Mouse (Mus musculus) cortical plate, adult 2 months (tissue): ENCODE results near the gene Ripk4. TPM values are rescaled to one million over a fixed set of nuclear protein-coding genes. Genes with fewer than 3 reads are reported as not detected.

ENCODE experiments used
- H3K27ac ChIP-seq: fragments of 200-500 bp; 2 replicates; pipeline ENCODE4 v1.5.1; 2012; ENCODE audit warnings: low read length, control low read depth, inconsistent platforms; ENCODE audit not compliant: insufficient read depth
- H3K4me1 ChIP-seq: fragments of 200-500 bp; 2 replicates; pipeline ENCODE4 v1.6.1; 2011; ENCODE audit warnings: low read length; ENCODE audit not compliant: control insufficient read depth, insufficient read depth
- H3K4me3 ChIP-seq: fragments of 200-500 bp; 2 replicates; pipeline ENCODE4 v1.5.1; 2011; ENCODE audit warnings: mild to moderate bottlenecking, low read length, control low read depth; ENCODE audit not compliant: insufficient read depth
- CTCF ChIP-seq: fragments of 200-500 bp; IDR thresholded peaks from 2 replicates; pipeline ENCODE4 v1.5.1; 2011; ENCODE audit warnings: mild to moderate bottlenecking, control low read depth, low read length; ENCODE audit not compliant: insufficient read depth; ENCODE audit errors: extremely low read depth
- POLR2A ChIP-seq: fragments of 200-500 bp; IDR thresholded peaks from 2 replicates; pipeline ENCODE4 v1.6.1; 2011; ENCODE audit warnings: mild to moderate bottlenecking, low read length, control low read depth; ENCODE audit not compliant: insufficient read depth; ENCODE audit errors: extremely low read depth
- polyA plus RNA-seq: library from polyadenylated mRNA; depleted of rRNA; stranded (reverse); fragments of >200 nt; gene quantifications from 2 replicates; pipeline ENCODE4 v1.2.3, GENCODE M21; 2012; rRNA removed

Ripk4 gene
- polyA plus RNA-seq, 1 experiment = 0.15 TPM

DNA sequence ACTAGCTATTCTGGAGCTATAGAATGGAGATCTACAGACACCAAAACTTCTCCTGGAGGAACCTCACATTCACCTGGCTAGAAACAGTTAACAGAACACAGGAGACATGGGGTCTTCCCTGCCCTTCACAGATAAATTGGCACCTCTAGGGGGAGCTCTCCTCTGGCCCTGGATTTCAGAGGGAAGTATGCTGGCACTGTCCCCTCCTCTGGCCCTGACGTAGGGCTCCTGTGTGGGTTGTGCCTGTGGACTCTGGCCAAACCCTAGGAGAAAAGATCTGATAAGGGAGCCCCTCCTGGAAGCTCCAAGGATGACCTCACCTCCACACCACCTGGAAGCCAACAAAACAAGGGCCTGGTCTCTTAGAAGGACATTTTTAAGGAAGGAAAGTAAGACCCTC is 65.8 kb downstream of the Ripk4 start:
- no peak for TF ChIP-seq POLR2A
- TF ChIP-seq CTCF = peak; percentile 22; the same call in 1 of the 2 replicates
- Histone ChIP-seq H3K27ac (no peak overlapping the region), H3K4me3 (no peak overlapping the region), H3K4me1 (no peaks in the 10 kb centered on the region)

DNA sequence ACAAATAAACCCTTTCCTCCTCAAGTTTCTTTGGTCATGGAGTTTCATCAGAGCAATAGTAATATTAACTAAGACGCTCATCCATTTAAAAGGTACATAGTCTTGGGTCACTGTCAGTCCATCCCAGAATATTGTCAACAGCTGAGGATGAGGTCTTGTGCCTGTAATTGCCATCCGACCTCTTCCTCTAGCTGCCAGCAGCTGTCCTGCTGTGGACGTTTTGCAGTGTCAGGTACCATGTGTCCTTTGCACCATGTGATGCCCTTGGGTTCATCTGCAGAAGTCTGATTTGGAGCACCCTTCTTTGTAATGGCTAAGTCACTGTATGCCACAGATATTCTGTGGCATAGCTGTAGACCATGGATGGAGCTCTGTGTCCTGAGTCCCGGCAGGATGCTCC is 67.9 kb downstream of the Ripk4 start:
- Histone ChIP-seq H3K27ac (no peak overlapping the region), H3K4me3 (no peak overlapping the region), H3K4me1 (no peaks in the 10 kb centered on the region)
- no peak for TF ChIP-seq POLR2A
- no peak for TF ChIP-seq CTCF

Other genes starting within 250 kb of the Ripk4 start
- not detected in 2 replicates for gene Fam3b, start 249.0 kb downstream of the Ripk4 start, polyA plus RNA-seq
- gene Tmprss2, start 152.6 kb downstream of the Ripk4 start, polyA plus RNA-seq = 0.06 and 0.23 TPM in 2 replicates
- gene Prdm15, start 88.1 kb upstream of the Ripk4 start, polyA plus RNA-seq = 17.4 and 19.5 TPM in 2 replicates
- 10.0 and 10.4 TPM in 2 replicates for gene C2cd2, start 198.8 kb upstream of the Ripk4 start, polyA plus RNA-seq
- gene Zbtb21, start 198.8 kb upstream of the Ripk4 start, polyA plus RNA-seq = 17.3 and 18.3 TPM in 2 replicates
- 20.5 and 22.8 TPM in 2 replicates for gene B230307C23Rik, start 233.5 kb upstream of the Ripk4 start, polyA plus RNA-seq